Mouse (Mus musculus) layer of hippocampus, postnatal 14 days (tissue): ENCODE measurements around the gene Gm10715. TPM values are rescaled to one million over a fixed set of nuclear protein-coding genes. Genes with fewer than 3 reads are reported as not detected.
"Not testable (repeated sequence)": the region's sequence is repeated elsewhere in the genome, so short reads cannot be mapped to it uniquely, and the experiment has no call there.

ENCODE experiments used
- DNase-seq, 2 experiments: peaks; one replicate each; pipeline ENCODE4 v3.0.0; 2021 to 2022; ENCODE audit warnings: low spot score in 2 of 2, mixed read lengths in 1 of 2
- long read RNA-seq, 2 experiments: library from polyadenylated mRNA; stranded (forward); transcript quantifications; one replicate each; pipeline ENCODE4 v2.0.0; 2021
- total RNA-seq, 2 experiments: library from RNA; stranded (reverse); gene quantifications; 2 replicates each; pipeline ENCODE4 v1.2.3; 2021

Gm10715 gene
- total RNA-seq = not detected
- long read RNA-seq, experiment 1 = 0 reads
- long read RNA-seq, experiment 2 = 0 reads

DNA sequence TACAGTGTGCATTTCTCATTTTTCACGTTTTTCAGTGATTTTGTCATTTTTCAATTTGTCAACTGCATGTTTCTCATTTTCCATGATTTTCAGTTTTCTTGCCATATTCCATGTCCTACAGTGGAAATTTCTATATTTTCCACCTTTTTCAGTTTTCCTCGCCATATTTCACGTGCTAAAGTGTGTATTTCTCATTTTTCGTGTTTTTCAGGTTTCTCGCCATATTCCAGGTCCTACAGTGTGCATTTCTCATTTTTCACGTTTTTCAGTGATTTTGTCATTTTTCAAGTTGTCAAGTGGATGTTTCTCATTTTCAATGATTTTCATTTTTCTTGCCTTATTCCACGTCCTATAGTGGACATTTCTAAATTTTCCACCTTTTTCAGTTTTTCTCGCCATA, at the start of gene Gm10715:
Gene Gm10715 (plus strand): TSS at position 301 of the 400 bp plus-strand sequence.
- DNase-seq = not testable (repeated sequence)

DNA sequence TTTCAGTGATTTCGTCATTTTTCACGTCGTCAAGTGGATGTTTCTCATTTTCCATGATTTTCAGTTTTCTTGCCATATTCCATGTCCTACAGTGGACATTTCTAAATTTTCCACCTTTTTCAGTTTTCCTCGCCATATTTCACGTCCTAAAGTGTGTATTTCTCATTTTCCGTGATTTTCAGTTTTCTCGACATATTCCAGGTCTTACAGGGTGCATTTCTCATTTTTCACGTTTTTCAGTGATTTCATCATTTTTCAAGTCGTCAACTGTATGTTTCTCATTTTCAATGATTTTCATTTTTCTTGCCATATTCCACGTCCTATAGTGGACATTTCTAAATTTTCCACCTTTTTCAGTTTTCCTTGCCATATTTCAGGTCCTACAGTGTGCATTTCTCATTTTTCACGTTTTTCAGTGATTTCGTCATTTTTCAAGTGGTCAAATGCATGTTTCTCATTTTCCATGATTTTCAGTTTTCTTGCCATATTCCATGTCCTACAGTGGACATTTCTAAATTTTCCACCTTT, 36.2 kb upstream of the Gm10715 start, which contains the start of gene Gm10722:
Gene Gm10722 (plus strand): TSS at position 478 of the 528 bp plus-strand sequence.
- DNase-seq = peak in 1 of 2 experiments; percentile 32

DNA sequence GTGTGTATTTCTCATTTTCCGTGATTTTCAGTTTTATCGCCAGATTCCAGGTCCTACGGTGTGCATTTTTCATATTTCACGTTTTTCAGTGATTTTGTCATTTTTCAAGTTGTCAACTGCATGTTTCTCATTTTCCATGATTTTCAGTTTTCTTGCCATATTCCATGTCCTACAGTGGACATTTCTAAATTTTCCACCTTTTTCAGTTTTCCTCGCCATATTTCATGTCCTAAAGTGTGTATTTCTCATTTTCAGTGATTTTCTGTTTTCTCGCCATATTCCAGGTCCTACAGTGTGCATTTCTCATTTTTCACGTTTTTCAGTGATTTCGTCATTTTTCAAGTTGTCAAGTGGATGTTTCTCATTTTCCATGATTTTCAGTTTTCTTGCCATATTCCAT, 35.7 kb upstream of the Gm10715 start:
- peak; percentile 1 to 47 for DNase-seq

DNA sequence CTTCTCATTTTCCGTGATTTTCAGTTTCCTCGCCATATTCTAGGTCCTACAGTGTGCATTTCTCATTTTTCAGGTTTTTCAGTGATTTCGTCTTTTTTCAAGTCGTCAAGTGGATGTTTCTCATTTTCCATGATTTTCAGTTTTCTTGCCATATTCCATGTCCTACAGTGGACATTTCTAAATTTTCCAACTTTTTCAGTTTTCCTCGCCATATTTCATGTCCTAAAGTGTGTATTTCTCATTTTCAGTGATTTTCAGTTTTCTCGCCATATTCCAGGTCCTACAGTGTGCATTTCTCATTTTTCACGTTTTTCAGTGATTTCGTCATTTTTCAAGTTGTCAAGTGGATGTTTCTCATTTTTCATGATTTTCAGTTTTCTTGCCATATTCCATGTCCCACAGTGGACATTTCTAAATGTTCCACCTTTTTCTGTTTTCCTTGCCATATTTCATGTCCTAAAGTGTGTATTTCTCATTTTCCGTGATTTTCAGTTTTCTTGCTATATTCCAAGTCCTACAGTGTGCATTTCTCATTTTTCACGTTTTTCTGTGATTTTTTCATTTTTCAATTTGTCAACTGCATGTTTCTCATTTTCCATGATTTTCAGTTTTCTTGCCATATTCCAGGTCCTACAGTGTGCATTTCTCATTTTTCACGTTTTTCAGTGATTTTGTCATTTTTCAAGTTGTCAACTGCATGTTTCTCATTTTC, 34.6 kb upstream of the Gm10715 start:
- DNase-seq = peak; percentile 94 to 100

DNA sequence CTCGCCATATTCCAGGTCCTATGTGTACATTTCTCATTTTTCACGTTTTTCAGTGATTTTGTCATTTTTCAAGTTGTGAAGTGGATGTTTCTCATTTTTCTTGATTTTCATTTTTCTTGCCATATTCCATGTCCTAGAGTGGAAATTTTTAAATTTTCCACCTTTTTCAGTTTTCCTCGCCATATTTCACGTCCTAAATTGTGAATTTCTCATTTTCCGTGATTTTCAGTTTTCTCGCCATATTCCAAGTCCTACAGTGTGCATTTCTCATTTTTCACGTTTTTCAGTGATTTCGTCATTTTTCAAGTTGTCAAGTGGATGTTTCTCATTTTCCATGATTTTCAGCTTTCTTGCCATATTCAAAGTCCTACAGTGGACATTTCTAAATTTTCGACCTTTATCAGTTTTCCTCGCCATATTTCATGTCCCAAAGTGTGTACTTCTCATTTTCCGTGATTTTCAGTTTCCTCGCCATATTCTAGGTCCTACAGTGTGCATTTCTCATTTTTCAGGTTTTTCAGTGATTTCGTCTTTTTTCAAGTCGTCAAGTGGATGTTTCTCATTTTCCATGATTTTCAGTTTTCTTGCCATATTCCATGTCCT, 33.8 kb upstream of the Gm10715 start, which contains the start of gene Gm11168:
Gene Gm11168 (plus strand): TSS at position 553 of the 603 bp plus-strand sequence.
- DNase-seq = not testable (repeated sequence)

DNA sequence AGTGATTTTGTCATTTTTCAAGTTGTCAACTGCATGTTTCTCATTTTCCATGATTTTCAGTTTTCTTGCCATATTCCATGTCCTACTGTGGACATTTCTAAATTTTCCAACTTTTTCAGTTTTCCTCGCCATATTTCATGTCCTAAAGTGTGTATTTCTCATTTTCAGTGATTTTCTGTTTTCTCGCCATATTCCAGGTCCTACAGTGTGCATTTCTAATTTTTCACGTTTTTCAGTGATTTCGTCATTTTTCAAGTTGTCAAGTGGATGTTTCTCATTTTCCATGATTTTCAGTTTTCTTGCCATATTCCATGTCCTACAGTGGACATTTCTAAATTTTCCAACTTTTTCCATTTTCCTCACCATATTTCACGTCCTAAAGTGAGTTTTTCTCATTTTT, 30.5 kb upstream of the Gm10715 start:
- DNase-seq = not testable (repeated sequence)

DNA sequence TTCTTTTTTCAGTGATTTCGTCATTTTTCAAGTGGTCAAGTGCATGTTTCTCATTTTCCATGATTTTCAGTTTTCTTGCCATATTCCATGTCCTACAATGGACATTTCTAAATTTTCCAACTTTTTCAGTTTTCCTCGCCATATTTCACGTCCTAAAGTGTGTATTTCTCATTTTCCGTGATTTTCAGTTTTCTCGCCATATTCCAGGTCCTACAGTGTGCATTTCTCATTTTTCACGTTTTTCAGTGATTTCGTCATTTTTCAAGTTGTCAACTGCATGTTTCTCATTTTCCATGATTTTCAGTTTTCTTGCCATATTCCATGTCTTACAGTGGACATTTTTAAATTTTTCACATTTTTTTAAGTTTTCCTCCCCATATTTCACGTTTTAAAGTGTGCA, 30.0 kb upstream of the Gm10715 start:
- DNase-seq = peak; percentile 95 to 97

DNA sequence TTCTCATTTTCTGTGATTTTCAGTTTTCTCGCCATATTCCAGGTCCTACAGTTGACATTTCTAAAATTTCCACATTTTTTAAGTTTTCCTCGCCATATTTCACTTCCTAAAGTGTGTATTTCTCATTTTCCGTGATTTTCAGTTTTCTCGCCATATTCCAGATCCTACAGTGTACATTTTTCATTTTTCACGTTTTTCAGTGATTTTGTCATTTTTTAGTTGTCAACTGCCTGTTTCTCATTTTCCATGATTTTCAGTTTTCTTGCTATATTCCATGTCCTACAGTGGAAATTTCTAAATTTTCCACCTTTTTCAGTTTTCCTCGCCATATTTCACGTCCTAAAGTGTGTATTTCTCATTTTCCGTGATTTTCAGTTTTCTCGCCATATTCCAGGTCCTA, 29.4 kb upstream of the Gm10715 start:
- not testable (repeated sequence) for DNase-seq

DNA sequence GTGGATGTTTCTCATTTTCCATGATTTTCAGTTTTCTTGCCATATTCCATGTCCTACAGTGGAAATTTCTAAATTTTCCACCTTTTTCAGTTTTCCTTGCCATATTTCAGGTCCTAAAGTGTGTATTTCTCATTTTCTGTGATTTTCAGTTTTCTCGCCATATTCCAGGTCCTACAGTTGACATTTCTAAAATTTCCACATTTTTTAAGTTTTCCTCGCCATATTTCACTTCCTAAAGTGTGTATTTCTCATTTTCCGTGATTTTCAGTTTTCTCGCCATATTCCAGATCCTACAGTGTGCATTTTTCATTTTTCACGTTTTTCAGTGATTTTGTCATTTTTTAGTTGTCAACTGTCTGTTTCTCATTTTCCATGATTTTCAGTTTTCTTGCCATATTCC, 27.3 kb upstream of the Gm10715 start:
- not testable (repeated sequence) for DNase-seq

DNA sequence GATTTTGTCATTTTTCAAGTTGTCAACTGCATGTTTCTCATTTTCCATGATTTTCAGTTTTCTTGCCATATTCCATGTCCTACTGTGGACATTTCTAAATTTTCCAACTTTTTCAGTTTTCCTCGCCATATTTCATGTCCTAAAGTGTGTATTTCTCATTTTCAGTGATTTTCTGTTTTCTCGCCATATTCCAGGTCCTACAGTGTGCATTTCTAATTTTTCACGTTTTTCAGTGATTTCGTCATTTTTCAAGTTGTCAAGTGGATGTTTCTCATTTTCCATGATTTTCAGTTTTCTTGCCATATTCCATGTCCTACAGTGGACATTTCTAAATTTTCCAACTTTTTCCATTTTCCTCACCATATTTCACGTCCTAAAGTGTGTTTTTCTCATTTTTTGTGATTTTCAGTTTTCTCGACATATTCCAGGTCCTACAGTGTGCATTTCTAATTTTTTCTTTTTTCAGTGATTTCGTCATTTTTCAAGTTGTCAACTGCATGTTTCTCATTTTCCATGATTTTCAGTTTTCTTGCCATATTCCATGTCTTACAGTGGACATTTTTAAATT, 24.5 kb upstream of the Gm10715 start:
- DNase-seq = not testable (repeated sequence)

DNA sequence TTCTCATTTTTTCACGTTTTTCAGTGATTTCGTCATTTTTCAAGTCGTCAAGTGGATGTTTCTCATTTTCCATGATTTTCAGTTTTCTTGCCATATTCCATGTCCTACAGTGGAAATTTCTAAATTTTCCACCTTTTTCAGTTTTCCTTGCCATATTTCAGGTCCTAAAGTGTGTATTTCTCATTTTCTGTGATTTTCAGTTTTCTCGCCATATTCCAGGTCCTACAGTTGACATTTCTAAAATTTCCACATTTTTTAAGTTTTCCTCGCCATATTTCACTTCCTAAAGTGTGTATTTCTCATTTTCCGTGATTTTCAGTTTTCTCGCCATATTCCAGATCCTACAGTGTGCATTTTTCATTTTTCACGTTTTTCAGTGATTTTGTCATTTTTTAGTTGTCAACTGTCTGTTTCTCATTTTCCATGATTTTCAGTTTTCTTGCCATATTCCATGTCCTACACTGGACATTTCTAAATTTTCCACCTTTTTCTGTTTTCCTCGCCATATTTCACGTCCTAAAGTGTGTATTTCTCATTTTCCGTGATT, 23.9 kb upstream of the Gm10715 start, which contains the start of gene Gm10721:
Gene Gm10721 (plus strand): TSS at position 408 of the 547 bp plus-strand sequence.
- DNase-seq = not testable (repeated sequence)

DNA sequence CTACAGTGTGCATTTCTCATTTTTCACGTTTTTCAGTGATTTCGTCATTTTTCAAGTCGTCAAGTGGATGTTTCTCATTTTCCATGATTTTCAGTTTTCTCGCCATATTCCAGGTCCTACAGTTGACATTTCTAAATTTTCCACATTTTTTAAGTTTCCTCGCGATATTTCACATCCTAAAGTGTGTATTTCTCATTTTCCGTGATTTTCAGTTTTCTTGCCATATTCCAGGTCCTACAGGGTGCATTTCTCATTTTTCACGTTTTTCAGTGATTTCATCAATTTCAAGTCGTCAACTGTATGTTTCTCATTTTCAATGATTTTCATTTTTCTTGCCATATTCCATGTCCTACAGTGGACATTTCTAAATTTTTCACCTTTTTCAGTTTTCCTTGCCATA, 21.3 kb upstream of the Gm10715 start, which contains the start of gene Gm10720:
Gene Gm10720 (plus strand): TSS at position 301 of the 400 bp plus-strand sequence.
- not testable (repeated sequence) for DNase-seq

DNA sequence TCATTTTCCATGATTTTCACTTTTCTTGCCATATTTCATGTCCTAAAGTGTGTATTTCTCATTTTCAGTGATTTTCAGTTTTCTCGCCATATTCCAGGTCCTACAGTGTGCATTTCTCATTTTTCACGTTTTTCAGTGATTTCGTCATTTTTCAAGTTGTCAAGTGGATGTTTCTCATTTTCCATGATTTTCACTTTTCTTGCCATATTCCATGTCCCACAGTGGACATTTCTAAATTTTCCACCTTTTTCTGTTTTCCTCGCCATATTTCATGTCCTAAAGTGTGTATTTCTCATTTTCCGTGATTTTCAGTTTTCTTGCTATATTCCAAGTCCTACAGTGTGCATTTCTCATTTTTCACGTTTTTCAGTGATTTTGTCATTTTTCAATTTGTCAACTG, 20.8 kb upstream of the Gm10715 start:
- DNase-seq = not testable (repeated sequence)

DNA sequence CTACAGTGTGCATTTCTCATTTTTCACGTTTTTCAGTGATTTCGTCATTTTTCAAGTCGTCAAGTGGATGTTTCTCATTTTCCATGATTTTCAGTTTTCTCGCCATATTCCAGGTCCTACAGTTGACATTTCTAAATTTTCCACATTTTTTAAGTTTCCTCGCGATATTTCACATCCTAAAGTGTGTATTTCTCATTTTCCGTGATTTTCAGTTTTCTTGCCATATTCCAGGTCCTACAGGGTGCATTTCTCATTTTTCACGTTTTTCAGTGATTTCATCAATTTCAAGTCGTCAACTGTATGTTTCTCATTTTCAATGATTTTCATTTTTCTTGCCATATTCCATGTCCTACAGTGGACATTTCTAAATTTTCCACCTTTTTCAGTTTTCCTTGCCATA, 19.6 kb upstream of the Gm10715 start, which contains the start of gene Gm10719:
Gene Gm10719 (plus strand): TSS at position 301 of the 400 bp plus-strand sequence.
- DNase-seq = not testable (repeated sequence)

DNA sequence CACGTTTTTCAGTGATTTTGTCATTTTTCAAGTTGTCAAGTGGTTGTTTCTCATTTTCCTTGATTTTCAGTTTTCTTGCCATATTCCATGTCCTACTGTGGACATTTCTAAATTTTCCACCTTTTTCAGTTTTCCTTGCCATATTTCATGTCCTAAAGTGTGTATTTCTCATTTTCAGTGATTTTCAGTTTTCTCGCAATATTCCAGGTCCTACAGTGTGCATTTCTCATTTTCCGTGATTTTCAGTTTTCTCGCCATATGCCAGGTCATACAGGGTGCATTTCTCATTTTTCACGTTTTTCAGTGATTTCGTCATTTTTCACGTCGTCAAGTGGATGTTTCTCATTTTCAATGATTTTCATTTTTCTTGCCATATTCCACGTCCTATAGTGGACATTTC, 17.7 kb upstream of the Gm10715 start:
- DNase-seq = peak in 1 of 2 experiments; percentile 89

DNA sequence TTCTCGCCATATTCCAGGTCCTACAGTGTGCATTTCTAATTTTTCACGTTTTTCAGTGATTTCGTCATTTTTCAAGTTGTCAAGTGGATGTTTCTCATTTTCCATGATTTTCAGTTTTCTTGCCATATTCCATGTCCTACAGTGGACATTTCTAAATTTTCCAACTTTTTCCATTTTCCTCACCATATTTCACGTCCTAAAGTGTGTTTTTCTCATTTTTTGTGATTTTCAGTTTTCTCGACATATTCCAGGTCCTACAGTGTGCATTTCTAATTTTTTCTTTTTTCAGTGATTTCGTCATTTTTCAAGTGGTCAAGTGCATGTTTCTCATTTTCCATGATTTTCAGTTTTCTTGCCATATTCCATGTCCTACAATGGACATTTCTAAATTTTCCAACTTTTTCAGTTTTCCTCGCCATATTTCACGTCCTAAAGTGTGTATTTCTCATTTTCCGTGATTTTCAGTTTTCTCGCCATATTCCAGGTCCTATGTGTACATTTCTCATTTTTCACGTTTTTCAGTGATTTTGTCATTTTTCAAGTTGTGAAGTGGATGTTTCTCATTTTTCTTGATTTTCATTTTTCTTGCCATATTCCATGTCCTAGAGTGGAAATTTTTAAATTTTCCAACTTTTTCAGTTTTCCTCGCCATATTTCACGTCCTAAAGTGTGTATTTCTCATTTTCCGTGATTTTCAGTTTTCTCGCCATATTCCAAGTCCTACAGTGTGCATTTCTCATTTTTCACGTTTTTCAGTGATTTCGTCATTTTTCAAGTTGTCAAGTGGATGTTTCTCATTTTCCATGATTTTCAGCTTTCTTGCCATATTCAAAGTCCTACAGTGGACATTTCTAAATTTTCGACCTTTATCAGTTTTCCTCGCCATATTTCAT, 16.6 kb upstream of the Gm10715 start:
- DNase-seq = peak; percentile 7 to 84

DNA sequence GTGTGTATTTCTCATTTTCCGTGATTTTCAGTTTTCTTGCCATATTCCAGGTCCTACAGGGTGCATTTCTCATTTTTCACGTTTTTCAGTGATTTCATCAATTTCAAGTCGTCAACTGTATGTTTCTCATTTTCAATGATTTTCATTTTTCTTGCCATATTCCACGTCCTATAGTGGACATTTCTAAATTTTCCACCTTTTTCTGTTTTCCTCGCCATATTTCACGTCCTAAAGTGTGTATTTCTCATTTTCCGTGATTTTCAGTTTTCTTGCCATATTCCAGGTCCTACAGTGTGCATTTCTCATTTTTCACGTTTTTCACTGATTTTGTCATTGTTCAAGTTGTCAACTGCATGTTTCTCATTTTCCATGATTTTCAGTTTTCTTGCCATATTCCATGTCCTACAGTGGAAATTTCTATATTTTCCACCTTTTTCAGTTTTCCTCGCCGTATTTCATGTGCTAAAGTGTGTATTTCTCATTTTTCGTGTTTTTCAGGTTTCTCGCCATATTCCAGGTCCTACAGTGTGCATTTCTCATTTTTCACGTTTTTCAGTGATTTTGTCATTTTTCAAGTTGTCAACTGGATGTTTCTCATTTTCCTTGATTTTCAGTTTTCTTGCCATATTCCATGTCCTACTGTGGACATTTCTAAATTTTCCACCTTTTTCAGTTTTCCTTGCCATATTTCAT, 14.2 kb upstream of the Gm10715 start:
- peak; percentile 21 to 85 for DNase-seq

DNA sequence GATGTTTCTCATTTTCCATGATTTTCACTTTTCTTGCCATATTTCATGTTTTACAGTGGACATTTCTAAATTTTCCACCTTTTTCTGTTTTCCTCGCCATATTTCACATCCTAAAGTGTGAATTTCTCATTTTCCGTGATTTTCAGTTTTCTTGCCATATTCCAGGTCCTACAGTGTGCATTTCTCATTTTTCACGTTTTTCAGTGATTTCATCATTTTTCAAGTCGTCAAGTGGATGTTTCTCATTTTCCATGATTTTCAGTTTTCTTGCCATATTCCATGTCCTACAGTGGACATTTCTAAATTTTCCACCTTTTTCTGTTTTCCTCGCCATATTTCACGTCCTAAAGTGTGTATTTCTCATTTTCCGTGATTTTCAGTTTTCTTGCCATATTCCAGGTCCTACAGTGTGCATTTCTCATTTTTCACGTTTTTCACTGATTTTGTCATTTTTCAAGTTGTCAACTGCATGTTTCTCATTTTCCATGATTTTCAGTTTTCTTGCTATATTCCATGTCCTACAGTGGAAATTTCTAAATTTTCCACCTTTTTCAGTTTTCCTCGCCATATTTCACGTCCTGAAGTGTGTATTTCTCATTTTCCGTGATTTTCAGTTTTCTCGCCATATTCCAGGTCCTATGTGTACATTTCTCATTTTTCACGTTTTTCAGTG, 13.2 kb upstream of the Gm10715 start, which contains the start of gene Gm10718:
Gene Gm10718 (plus strand): TSS at position 236 of the 673 bp plus-strand sequence.
- peak in 1 of 2 experiments; percentile 42 for DNase-seq
